Mouse (Mus musculus) lung, adult 2 months (tissue): ENCODE data around the gene Gm4756. TPM values are rescaled to one million over a fixed set of nuclear protein-coding genes. Genes with fewer than 3 reads are reported as not detected.
"Not testable (repeated sequence)": the region's sequence is repeated elsewhere in the genome, so short reads cannot be mapped to it uniquely, and the experiment has no call there.

Experiments used
- DNase-seq: peaks from one replicate; pipeline ENCODE4 v3.0.0; 2022
- H3K4me1 ChIP-seq: fragments of 200-500 bp; 2 replicates; pipeline ENCODE4 v1.6.1; 2011; ENCODE audit warnings: low read length; ENCODE audit not compliant: control insufficient read depth, insufficient read depth
- H3K4me3 ChIP-seq: fragments of 200-500 bp; replicated peaks from 2 replicates; pipeline ENCODE3; 2011; ENCODE audit warnings: low read depth, mild to moderate bottlenecking, control low read depth, low read length; ENCODE audit errors: extremely low read depth
- CTCF ChIP-seq: fragments of 200-500 bp; IDR thresholded peaks from 2 replicates; pipeline ENCODE4 v1.5.1; 2011; ENCODE audit warnings: mild to moderate bottlenecking, low read length, control low read depth; ENCODE audit not compliant: insufficient read depth
- POLR2A ChIP-seq: fragments of 200-500 bp; IDR thresholded peaks from 2 replicates; pipeline ENCODE4 v1.6.1; 2011; ENCODE audit warnings: low read depth, mild to moderate bottlenecking, control low read depth, low read length, borderline replicate concordance; ENCODE audit errors: extremely low read depth
- WGBS: fragments of 180-500 bp; shearing (Covaris S2); methylation state at CpG from one replicate; pipeline ENCODE4 v1.1.7; 2018; 5-methylcytosine and 5-hydroxymethylcytosine counted together
- polyA plus RNA-seq: library from polyadenylated mRNA; depleted of rRNA; stranded (reverse); fragments of >200 nt; gene quantifications from 2 replicates; pipeline ENCODE4 v1.2.3, GENCODE M21; 2012; rRNA removed

Gm4756 gene
- polyA plus RNA-seq, result 0.17 TPM in 1 of 2 replicates, not detected in the other

- no peak within 1 kb of the TSS for H3K4me3 ChIP-seq
- DNase-seq, result no peak
- TF ChIP-seq POLR2A (no peak), CTCF (no peak)
- H3K4me1 ChIP-seq, result no peaks in the 10 kb centered on the region
- WGBS, result 79% methylated on average over 11 of the region's 11 CpGs
Measured at GRCm38 (mm10) chr12:72649611-72650330, at the start of gene Gm4756. Gene Gm4756 (minus strand): TSS chr12:72649661.

GRCm38 (mm10) chr12:72694901-72695463 lies 45.5 kb upstream of the Gm4756 start:
- Histone ChIP-seq H3K4me1 (0 out of 2 replicates have a peak, but pooled peaks cover 5% of the 10 kb centered on the region), H3K4me3 (no peak overlapping the region)
- 19% methylated on average over 9 of the region's 9 CpGs for WGBS
- TF ChIP-seq CTCF (peak; percentile 29; the same call in 1 of the 2 replicates), POLR2A (no peak)
- DNase-seq, result no peak

GRCm38 (mm10) chr12:72694438-72694837 lies 45.0 kb upstream of the Gm4756 start:
- H3K4me1 ChIP-seq, result 0 out of 2 replicates have a peak, but pooled peaks cover 5% of the 10 kb centered on the region
- no peak overlapping the region for H3K4me3 ChIP-seq
- no peak for DNase-seq
- 36% methylated on average over 12 of the region's 12 CpGs for WGBS
- TF ChIP-seq POLR2A (no peak), CTCF (no peak)

GRCm38 (mm10) chr12:72693895-72694294 lies 44.4 kb upstream of the Gm4756 start:
- H3K4me3 ChIP-seq, result no peak overlapping the region
- 23% methylated on average over 6 of the region's 6 CpGs for WGBS
- TF ChIP-seq POLR2A, result no peak
- TF ChIP-seq CTCF, result no peak
- H3K4me1 ChIP-seq, result 0 out of 2 replicates have a peak, but pooled peaks cover 5% of the 10 kb centered on the region
- DNase-seq, result peak; percentile 14

GRCm38 (mm10) chr12:72688281-72688680 lies 38.8 kb upstream of the Gm4756 start:
- 62% methylated on average over 2 of the region's 2 CpGs for WGBS
- not testable (repeated sequence) for H3K4me1 ChIP-seq, H3K4me3 ChIP-seq, DNase-seq

GRCm38 (mm10) chr12:72687741-72688140 lies 38.3 kb upstream of the Gm4756 start:
- not testable (repeated sequence) for DNase-seq, H3K4me3 ChIP-seq, H3K4me1 ChIP-seq
- 62% methylated on average over 6 of the region's 6 CpGs for WGBS

- not testable (repeated sequence) for H3K4me3 ChIP-seq, DNase-seq, H3K4me1 ChIP-seq
- WGBS, result 78% methylated on average over 4 of the region's 4 CpGs
Measured at GRCm38 (mm10) chr12:72686566-72686965, 37.1 kb upstream of the Gm4756 start.

- TF ChIP-seq CTCF (no peak), POLR2A (no peak)
- 95% methylated on average over 3 of the region's 3 CpGs for WGBS
- Histone ChIP-seq H3K4me3 (no peak overlapping the region), H3K4me1 (no peaks in the 10 kb centered on the region)
- no peak for DNase-seq
Measured at GRCm38 (mm10) chr12:72683612-72684011, 34.2 kb upstream of the Gm4756 start.

GRCm38 (mm10) chr12:72682511-72683282 lies 33.2 kb upstream of the Gm4756 start:
- no peak overlapping the region for H3K4me3 ChIP-seq
- TF ChIP-seq POLR2A (no peak), CTCF (no peak)
- no peak for DNase-seq
- 58% methylated on average over 8 of the region's 8 CpGs for WGBS
- H3K4me1 ChIP-seq, result no peaks in the 10 kb centered on the region

- TF ChIP-seq CTCF, result no peak
- no peak for TF ChIP-seq POLR2A
- Histone ChIP-seq H3K4me1 (no peaks in the 10 kb centered on the region), H3K4me3 (no peak overlapping the region)
- WGBS, result 97% methylated on average over 1 of the region's 1 CpGs
- no peak for DNase-seq
Measured at GRCm38 (mm10) chr12:72681919-72682318, 32.5 kb upstream of the Gm4756 start.
